Mouse (Mus musculus): ENCODE measurements around the gene Atg3. TPM values are rescaled to one million over a fixed set of nuclear protein-coding genes. Genes with fewer than 3 reads are reported as not detected.

Atg3 gene
- polyA plus RNA-seq (2015; fragmentation: Nextera tagmentation; extraction: Ambion mirVana) = 45.8 and 49.5 TPM in 2 replicates

DNA sequence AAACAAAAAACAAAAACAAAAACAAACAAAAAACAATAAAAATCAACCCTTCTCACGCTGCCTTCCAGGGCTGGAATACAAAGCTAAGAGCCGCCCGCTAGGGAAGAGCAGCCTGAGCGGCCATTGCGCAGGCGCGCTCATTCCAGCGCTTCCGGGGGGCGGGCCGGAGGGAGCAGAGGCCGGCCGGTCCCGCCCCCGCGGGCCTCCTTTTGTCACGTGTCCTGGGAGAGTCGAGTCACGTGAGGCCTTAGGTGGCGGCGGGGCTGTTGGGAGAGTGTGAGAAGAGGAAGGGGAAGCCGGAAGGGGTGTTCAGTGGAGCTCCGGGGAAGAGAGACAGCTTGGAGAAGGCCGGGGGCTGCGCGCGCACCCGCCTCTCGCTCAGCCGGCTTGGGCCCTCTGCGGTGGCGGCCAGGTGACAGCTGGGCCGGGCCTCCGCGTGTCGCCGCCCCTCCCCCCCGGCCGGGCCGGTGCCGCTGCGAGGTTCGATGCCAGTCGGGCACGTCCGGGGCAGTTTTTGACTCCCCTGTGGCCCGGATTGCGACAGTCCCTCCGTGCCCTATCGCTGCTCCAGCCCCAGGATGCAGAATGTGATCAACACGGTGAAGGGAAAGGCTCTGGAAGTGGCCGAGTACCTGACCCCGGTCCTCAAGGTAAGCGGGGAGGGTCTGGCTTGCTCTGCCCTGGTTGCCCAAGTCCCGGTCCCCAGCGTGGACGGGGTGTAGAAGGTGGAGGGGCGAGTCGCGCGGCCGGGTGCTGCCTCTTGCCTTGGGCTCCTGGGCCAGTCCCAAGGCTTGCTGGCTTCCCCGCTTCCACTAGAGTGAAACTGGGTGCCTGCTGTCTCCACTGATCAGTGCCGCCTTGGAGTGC is at the start of gene Atg3, which contains the start of gene Slc35a5:
TSS of gene Atg3 (plus strand) at position 264 of the 867 bp plus-strand sequence.
TSS of gene Slc35a5 (minus strand) at position 185 of the 867 bp plus-strand sequence.
- H3K4me3 ChIP-seq (ENCODE audit: low read depth, low read length) = peak within 1 kb of the TSS; percentile 77
- peak within 1 kb of the TSS; percentile 86 for H3K9ac ChIP-seq (ENCODE audit: low read depth, low read length)
- WGBS = under 1% methylated on average over 60 of the region's 64 CpGs
- peak within 1 kb of the TSS; percentile 89 for H3K27ac ChIP-seq (ENCODE audit: low read depth, low read length)
- H3K4me2 ChIP-seq (replicated peaks; ENCODE audit: low read depth) = peak within 1 kb of the TSS; percentile 87
- no peaks in the 10 kb centered on the region for H3K9me3 ChIP-seq (ENCODE audit: control insufficient read depth)
- H3K27me3 ChIP-seq (replicated peaks; ENCODE audit: control insufficient read depth, insufficient read depth, low read length) = no peaks in the 10 kb centered on the region
- H3K4me1 ChIP-seq (replicated peaks; ENCODE audit: control insufficient read depth, insufficient read depth, low read length) = no peaks in the 10 kb centered on the region
- H3K36me3 ChIP-seq (ENCODE audit: control insufficient read depth, insufficient read depth) = peaks cover 5% of the 10 kb centered on the region; the same call in 1 of the 2 replicates
- TF ChIP-seq CTCF (IDR thresholded peaks at IDR 0.05; ENCODE audit: low read depth) = no peak
- peak; percentile 96 for ATAC-seq

DNA sequence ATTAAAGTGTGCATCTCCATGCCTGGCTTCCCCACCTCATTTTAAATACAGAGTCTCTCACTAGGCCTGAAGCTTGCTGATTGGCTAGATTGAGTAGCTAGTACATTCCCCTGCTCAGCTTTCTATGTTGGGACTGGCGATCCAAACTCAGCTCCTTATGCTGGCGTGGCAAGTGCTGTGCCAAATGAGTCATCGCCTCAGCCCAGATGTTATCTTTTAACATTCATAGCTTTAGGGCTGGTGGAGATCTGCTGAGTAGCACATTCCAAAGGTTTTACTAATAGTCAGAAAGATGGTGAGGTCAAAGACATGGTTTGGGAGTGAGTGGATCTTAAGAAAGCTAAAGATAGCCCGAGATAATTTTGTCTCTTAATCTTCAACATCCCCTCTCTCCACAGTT is 48.1 kb upstream of the Atg3 start:
- no peak overlapping the region for H3K27ac ChIP-seq (ENCODE audit: low read depth, low read length)
- peak; percentile 53 for ATAC-seq

DNA sequence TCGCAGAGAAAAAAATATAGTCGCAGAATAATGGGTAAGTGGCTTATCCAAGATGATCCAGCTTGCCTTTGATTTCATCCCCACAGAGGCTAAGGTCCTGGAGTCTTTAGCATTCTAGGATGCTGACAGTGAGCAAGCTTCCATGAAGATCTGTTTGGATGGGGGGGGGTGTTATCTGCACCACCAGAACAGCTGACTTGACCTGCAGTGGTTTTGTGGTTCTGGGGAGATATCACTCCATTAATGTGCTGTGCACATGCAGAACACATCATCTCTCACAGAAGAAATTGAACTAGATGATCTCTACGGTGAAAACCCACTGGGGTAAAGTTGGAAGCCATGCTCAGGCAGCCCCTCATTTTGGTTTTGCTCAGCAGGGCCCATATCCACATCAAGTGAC is 41.4 kb upstream of the Atg3 start:
- Histone ChIP-seq H3K27me3 (replicated peaks; ENCODE audit: control insufficient read depth, insufficient read depth, low read length) (no peaks in the 10 kb centered on the region), H3K9me3 (ENCODE audit: control insufficient read depth) (no peaks in the 10 kb centered on the region), H3K9ac (ENCODE audit: low read depth, low read length) (no peak overlapping the region), H3K4me2 (replicated peaks; ENCODE audit: low read depth) (no peak overlapping the region), H3K4me3 (ENCODE audit: low read depth, low read length) (no peak overlapping the region), H3K4me1 (replicated peaks; ENCODE audit: control insufficient read depth, insufficient read depth, low read length) (no peaks in the 10 kb centered on the region), H3K27ac (ENCODE audit: low read depth, low read length) (no peak overlapping the region), H3K36me3 (ENCODE audit: control insufficient read depth, insufficient read depth) (no peaks in the 10 kb centered on the region)
- ATAC-seq = no peak
- 94% methylated on average over 3 of the region's 3 CpGs for WGBS
- TF ChIP-seq CTCF (IDR thresholded peaks at IDR 0.05; ENCODE audit: low read depth) = no peak

More for the DNA sequence above, 48.1 kb upstream of the Atg3 start:
- TF ChIP-seq CTCF (IDR thresholded peaks at IDR 0.05; ENCODE audit: low read depth) = no peak
- Histone ChIP-seq H3K4me2 (replicated peaks; ENCODE audit: low read depth) (no peak overlapping the region), H3K36me3 (ENCODE audit: control insufficient read depth, insufficient read depth) (no peaks in the 10 kb centered on the region), H3K9ac (ENCODE audit: low read depth, low read length) (no peak overlapping the region), H3K4me3 (ENCODE audit: low read depth, low read length) (no peak overlapping the region), H3K9me3 (ENCODE audit: control insufficient read depth) (no peaks in the 10 kb centered on the region), H3K27me3 (replicated peaks; ENCODE audit: control insufficient read depth, insufficient read depth, low read length) (no peaks in the 10 kb centered on the region), H3K4me1 (replicated peaks; ENCODE audit: control insufficient read depth, insufficient read depth, low read length) (no peaks in the 10 kb centered on the region)
- WGBS = 14% methylated on average over 4 of the region's 4 CpGs

DNA sequence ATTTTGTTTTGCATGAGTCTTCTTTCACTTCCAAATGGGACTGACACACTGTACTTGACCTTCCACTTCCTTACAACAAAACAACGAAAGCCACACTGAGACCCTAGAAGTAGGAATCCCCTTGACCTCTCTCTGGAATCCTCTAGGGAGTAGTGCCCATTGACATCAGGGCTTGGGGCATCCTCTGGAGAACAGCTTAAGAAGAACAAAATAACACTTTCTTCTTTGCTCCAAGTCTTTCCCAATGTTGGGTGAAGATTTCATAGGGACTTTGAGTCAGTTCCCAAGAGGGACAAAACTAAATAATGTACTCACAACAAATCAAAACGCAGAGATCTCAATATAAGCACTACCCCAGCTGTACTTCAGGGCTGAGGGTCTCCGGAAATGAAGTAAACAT is 39.8 kb upstream of the Atg3 start:
- Histone ChIP-seq H3K36me3 (ENCODE audit: control insufficient read depth, insufficient read depth) (no peaks in the 10 kb centered on the region), H3K27ac (ENCODE audit: low read depth, low read length) (no peak overlapping the region), H3K27me3 (replicated peaks; ENCODE audit: control insufficient read depth, insufficient read depth, low read length) (no peaks in the 10 kb centered on the region), H3K4me3 (ENCODE audit: low read depth, low read length) (no peak overlapping the region), H3K4me1 (replicated peaks; ENCODE audit: control insufficient read depth, insufficient read depth, low read length) (no peaks in the 10 kb centered on the region), H3K4me2 (replicated peaks; ENCODE audit: low read depth) (no peak overlapping the region), H3K9ac (ENCODE audit: low read depth, low read length) (no peak overlapping the region), H3K9me3 (ENCODE audit: control insufficient read depth) (no peaks in the 10 kb centered on the region)
- no peak for ATAC-seq
- TF ChIP-seq CTCF (IDR thresholded peaks at IDR 0.05; ENCODE audit: low read depth) = no peak
- WGBS = 57% methylated on average over 3 of the region's 3 CpGs

DNA sequence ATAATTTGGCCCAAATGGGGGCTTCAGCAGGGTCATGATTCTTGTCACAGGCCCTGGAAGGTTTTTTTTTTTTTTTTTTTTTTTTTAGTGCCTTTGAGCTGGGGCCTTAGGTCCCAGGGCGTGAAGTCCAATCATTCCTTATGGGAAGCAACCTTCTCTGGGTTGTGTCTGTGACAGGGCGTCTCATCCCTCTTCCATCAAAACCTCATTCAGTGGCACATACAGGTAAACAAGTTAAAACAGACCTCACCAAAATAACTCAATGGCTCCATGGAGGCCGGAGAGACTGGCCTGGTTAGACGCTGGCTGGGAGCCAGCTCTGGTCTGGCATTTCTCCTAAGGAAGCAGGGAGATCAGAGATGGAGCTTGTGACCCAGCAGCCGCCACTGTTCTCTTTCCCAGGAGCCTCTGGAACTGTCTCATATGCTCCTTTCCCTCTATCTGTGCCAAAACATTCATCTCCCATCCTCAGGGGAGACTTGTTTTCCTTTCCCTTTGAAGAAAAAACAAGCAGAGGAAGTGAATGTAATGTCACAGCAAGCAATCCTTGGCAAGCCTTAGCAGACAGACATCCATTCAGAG is 37.6 kb upstream of the Atg3 start:
- Histone ChIP-seq H3K4me3 (ENCODE audit: low read depth, low read length) (no peak overlapping the region), H3K9me3 (ENCODE audit: control insufficient read depth) (no peaks in the 10 kb centered on the region), H3K27ac (ENCODE audit: low read depth, low read length) (no peak overlapping the region), H3K36me3 (ENCODE audit: control insufficient read depth, insufficient read depth) (no peaks in the 10 kb centered on the region), H3K27me3 (replicated peaks; ENCODE audit: control insufficient read depth, insufficient read depth, low read length) (no peaks in the 10 kb centered on the region), H3K4me2 (replicated peaks; ENCODE audit: low read depth) (no peak overlapping the region), H3K9ac (ENCODE audit: low read depth, low read length) (no peak overlapping the region), H3K4me1 (replicated peaks; ENCODE audit: control insufficient read depth, insufficient read depth, low read length) (no peaks in the 10 kb centered on the region)
- ATAC-seq = no peak
- no peak for TF ChIP-seq CTCF (IDR thresholded peaks at IDR 0.05; ENCODE audit: low read depth)
- WGBS = 61% methylated on average over 5 of the region's 5 CpGs

DNA sequence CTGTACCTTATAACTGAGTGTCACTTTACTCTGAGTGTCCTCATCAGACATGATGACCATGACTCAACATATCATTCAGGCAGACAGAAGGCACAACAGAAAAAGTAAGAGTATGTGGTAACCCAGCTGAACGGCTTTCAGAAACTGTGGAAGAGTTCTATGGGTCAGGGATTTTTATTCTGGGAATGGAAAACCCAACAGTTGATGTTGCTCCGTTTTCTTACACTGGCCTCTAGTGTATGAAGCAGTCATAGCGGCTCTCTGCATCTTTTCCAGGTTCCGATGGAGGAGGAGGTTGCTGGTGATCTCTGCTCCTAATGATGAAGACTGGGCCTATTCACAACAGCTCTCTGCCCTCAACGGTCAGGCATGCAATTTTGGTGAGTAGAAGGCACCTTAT is 36.0 kb upstream of the Atg3 start:
- Histone ChIP-seq H3K9me3 (ENCODE audit: control insufficient read depth) (no peaks in the 10 kb centered on the region), H3K4me3 (ENCODE audit: low read depth, low read length) (no peak overlapping the region), H3K36me3 (ENCODE audit: control insufficient read depth, insufficient read depth) (no peaks in the 10 kb centered on the region), H3K27me3 (replicated peaks; ENCODE audit: control insufficient read depth, insufficient read depth, low read length) (no peaks in the 10 kb centered on the region), H3K27ac (ENCODE audit: low read depth, low read length) (no peak overlapping the region), H3K4me2 (replicated peaks; ENCODE audit: low read depth) (no peak overlapping the region), H3K9ac (ENCODE audit: low read depth, low read length) (no peak overlapping the region), H3K4me1 (replicated peaks; ENCODE audit: control insufficient read depth, insufficient read depth, low read length) (no peaks in the 10 kb centered on the region)
- no peak for ATAC-seq
- 71% methylated on average over 5 of the region's 5 CpGs for WGBS
- TF ChIP-seq CTCF (IDR thresholded peaks at IDR 0.05; ENCODE audit: low read depth) = peak; percentile 62
